Mouse (Mus musculus) heart, postnatal 14 days (tissue): ENCODE measurements around the gene Rhof. TPM values are rescaled to one million over a fixed set of nuclear protein-coding genes. Genes with fewer than 3 reads are reported as not detected.

ENCODE experiments used
- DNase-seq, 2 experiments: peaks; one replicate each; pipeline ENCODE4 v3.0.0; 2021 to 2022
- intact Hi-C: fragments of 180-260 bp; cut with DNase I; formaldehyde crosslinking; loops from one replicate; pipeline ENCODE4 v1.15.1; 2025
- long read RNA-seq, 2 experiments: library from polyadenylated mRNA; stranded (forward); transcript quantifications; one replicate each; pipeline ENCODE4 v2.0.0; 2021
- total RNA-seq, 2 experiments: library from RNA; stranded (reverse); gene quantifications; 2 replicates each; pipeline ENCODE4 v1.2.3; 2021

Gene Rhof
- total RNA-seq = under 1 TPM; 0.48 to 0.61 TPM
- long read RNA-seq, experiment 1 = 0 reads
- long read RNA-seq, experiment 2, partial matches to known transcripts = 0 of 1 reads
- long read RNA-seq, experiment 2, other reads (novel, unspliced or antisense) = 1 of 1 reads

DNA sequence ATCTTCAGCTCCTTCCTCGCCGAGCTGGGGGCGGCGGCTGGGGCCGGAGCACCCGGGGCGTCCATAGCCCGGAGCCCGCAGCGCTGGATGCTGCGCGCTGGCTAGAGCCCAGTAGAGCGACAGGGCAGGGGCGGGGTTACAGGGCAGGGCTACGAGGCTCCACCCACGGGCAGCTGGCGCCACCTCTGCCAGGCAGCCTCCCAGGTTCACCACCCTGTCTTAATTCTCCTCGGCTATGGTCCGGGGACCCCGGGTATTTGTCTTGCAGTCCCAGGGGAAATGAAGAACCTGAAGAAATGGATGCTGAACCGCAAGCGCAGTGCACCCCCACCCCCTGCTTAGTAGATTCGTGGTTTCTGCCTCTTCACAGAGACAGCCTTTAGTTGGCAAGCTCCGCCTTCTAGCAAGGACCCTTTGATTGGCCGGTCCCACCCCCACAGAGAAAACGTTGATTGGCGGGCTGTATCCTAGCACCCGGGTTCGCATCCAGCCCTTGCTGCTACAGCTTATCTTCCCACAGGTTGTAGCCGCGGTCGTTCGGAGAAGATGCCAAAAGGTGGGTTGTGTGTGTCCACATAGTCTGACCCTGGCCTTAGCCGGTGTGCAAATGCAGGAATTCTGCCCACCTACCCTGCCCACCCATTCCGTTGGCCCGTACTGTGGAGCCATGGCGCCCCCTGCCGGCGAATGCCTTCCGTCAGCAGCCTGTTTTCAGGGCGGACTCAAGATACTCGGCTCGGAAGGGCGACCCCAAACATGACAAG, at the start of gene Rhof:
TSS of gene Rhof (minus strand) at position 385 of the 764 bp plus-strand sequence.
- intact Hi-C loops = loop anchor here (1.0 to 5.0 kb wide), 5 partner anchors 15 to 68 kb away; no protein-coding TSS in a partner anchor
- peak; percentile 88 to 90 for DNase-seq

DNA sequence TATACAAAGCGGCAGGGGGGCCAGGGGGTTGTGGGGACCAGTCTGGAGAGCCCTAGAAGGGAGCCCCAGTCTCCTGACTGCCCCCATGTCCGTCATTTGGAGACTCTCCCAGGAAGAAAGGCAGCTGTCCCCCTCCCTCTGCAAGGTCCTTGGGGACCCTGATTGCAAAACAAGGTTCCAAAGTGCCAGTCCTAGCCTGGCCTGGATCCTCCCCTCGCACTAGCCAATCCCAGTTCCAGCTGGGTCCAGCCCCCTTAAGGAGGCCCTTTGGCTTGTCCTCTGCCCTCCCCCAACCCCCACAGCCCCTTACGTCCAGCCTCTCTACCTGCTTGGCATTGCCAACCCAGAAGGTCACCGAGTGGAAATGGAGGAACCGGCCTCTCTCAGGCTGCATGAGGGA, 49.0 kb upstream of the Rhof start:
- peak in 1 of 2 experiments; percentile 19 for DNase-seq
- intact Hi-C loops = no loop called here

DNA sequence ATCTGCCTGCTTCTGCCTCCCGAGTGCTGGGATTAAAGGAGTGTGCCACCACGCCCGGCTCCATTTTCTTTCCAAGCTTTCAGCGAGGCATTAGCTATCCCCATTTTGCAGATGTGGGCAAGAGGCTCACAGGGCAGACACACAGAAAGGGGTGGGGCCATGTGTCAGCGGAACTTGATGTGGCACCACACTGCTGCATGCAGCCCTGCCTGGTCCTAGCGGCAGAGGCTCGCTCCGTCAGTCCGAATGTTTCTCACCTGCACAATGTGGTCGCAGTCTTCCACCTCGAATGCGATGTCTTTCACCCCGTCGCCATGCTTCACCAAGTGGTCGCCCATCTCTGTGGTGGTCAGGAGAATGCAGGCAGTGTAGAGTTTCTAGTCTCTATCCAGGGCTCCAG, 47.9 kb upstream of the Rhof start:
- DNase-seq = no peak
- intact Hi-C loops = no loop called here

DNA sequence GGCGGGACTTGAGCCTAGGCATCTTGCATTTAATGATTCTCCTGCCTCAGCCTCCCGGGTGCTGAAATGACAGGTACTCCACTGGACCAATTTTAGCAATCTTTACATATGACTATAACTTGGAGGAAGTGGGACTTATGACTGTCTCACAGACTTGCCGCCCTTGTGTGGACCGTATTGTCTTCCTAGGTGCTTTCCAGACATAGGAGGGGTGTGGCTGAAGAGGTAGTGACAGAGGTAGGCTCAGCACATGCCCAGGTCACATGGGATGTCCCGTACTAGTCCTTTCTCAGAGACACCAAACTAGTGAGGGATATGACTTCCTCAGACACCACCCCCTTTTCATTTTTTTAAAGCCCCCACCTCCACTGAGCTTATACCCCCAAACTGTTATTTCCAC, 46.3 kb upstream of the Rhof start:
- DNase-seq = no peak
- intact Hi-C loops = no loop called here

DNA sequence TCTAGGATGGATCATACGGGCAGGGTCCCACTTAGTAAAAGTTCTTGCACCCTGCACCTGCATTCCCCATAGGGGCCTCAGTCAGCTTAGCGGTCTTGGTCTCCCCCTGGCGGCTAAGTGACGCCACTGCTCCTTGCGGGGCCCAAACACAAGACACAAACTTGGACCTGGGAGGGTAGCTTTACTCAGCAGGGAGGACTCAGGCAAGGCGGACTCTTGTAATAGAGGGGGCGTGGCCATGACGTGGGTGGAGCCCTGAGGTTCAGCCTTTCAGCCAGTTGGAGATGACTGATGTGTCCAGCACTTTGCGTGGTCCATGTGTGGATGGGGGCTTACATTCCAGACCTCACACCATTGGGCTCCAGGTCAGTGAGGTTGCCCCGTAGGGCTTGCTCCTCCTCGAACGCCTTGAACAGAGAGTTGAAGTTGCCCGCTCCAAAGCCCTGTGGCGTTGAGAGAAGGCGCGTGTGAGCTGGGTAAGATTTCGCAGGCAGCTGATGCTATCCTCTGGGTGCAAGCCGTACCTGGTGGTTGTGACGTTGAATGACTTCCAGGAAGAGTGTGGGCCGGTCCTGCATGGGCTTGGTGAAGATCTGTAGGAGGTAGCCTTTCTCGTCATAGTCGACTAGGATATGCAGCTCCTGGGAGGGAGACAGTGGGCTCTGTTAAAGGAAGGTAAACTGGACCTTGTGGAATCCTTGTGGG, 39.3 kb upstream of the Rhof start:
- intact Hi-C loops = loop anchor here (1.0 to 5.0 kb wide), 5 partner anchors 17 to 204 kb away; partner anchors contain the start of gene Rhof
- DNase-seq = peak; percentile 83 to 91

DNA sequence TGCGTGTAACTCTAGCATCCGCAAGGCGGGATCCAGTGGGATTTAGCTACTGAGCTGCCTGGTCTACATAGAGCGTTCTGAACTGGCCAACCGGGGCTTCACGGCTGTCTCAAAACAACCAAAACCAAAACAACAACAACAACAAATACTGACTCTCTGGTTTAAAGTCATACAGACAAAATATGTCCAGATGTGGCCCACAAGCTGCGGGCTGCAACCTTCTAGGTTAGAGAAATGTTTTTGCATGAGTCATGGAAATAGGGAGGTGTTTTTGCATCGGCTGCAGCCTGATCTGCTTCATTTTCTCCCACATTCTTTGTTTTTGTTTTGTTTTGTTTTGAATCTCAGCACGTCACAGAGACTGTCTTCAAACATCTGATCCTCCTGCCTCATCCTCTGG, 37.9 kb upstream of the Rhof start:
- intact Hi-C loops = loop anchor here (2.0 to 5.0 kb wide), 3 partner anchors 16 to 203 kb away; partner anchors contain the start of gene Rhof
- no peak for DNase-seq

DNA sequence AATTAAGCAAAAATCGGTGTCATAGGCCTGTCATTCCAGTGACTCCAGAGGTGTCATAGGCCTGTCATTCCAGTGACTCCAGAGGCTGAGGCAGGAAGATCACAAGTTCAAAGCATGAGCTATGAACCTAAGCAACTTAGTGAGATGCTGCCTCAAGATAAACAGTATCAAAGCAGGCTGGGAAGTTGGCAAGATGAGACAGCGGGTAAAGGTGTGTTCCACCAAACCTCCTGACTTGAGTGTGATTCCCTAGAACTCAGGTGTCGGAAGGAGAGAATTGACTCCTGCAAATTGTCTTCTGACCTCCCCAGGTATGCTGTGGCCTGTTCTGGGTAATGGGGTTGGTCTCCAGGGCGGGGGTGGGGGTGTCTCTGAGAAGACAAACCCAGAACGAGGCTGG, 36.8 kb upstream of the Rhof start, which contains the start of gene Psmd9:
TSS of gene Psmd9 (plus strand) at position 130 of the 400 bp plus-strand sequence.
- DNase-seq = no peak
- intact Hi-C loops = no loop called here

DNA sequence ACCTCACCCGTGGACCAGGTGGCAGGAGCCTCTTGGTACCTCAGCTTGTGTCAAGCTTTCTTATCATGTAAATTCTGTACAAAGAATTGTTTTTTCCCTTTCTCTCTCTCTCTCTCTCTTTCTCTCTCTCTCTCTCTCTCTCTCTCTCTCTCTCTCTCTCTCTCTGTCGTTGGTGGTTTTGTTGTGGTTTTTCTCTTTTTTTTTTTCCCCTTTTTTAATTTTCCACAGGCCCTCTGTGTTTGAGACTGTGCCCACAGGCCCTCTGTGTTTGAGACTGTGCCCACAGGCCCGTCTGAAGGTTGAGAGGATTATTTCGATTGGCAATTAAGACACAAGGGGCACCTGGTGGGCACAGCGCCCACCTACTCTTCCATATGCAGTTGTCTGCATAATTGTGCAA, 35.1 kb upstream of the Rhof start:
- intact Hi-C loops = no loop called here

DNA sequence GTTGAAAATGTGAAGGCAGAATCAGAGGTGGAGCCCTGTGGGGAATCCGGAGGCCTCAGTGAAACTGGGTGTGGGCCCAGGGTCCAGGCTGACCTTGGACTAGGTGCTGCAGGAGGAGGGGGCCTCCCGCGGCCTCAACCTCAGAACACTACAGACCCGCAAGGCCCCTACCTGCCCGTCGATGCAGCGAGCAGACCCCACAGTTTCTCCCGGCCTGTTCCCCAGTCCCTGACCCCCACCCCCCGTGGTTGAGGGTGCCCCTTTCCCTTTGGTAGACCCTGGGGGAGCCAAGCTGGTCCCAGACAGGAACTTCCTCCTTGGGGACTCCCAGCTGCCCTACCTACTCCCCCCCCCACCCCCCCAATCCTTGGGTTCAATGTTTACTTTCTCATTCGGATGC, 33.9 kb upstream of the Rhof start:
- no peak for DNase-seq
- intact Hi-C loops = no loop called here

More for the DNA sequence above, 35.1 kb upstream of the Rhof start:
- no peak for DNase-seq

DNA sequence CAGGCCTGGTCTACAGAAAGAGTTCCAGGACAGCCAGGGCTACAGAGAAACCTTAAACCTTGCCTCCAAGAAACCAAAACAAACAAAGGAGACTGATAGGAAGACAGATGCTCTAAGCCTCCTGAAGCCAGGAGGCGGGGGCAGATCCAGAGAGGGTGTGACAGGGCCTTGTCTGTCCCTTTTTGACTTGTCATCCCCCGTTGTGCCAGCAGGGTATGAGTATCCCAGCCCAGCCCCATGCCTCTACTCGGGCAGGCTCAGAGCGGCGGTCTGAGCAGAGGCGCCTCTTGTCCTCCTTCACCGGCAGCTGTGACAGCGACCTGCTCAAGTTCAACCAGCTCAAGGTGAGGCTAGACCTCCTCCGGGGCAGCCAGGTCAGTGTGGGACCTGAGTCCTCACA, 30.4 kb upstream of the Rhof start:
- no peak for DNase-seq
- intact Hi-C loops = no loop called here

DNA sequence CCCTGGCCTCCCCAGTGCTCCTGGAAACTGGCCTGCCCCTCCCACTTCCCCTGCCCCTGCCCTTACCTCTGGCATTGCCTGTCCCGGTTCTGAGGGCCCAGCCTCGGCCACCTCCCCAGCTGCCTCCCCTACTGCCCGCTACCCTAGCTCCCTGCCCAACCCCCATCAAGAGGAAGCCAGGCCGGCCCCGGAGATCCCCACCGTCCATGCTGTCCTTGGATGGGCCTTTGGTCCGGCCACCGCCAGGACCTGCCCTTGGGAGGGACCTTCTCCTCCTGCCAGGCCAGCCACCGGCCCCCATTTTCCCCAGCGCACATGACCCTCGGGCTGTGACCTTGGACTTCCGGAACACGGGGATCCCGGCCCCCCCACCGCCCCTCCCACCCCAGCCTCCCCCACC, 27.8 kb upstream of the Rhof start:
- DNase-seq = no peak
- intact Hi-C loops = no loop called here

DNA sequence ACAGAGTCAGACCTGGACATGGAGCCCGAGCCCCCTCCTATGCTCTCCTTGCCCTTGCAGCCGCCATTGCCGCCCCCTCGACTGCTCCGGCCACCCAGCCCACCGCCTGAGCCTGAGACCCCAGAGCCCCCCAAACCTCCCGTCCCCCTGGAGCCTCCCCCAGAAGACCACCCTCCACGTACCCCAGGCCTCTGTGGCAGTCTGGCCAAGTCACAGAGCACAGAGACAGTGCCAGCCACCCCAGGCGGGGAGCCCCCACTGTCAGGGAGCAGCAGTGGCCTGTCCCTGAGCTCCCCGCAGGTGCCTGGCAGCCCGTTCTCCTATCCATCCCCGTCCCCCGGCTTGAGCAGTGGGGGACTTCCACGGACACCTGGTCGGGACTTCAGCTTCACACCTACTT, 27.4 kb upstream of the Rhof start:
- no peak for DNase-seq
- intact Hi-C loops = loop anchor here (5.0 kb wide), 1 partner anchor 93 kb away; the partner anchor contains the start of gene Tmem120b

DNA sequence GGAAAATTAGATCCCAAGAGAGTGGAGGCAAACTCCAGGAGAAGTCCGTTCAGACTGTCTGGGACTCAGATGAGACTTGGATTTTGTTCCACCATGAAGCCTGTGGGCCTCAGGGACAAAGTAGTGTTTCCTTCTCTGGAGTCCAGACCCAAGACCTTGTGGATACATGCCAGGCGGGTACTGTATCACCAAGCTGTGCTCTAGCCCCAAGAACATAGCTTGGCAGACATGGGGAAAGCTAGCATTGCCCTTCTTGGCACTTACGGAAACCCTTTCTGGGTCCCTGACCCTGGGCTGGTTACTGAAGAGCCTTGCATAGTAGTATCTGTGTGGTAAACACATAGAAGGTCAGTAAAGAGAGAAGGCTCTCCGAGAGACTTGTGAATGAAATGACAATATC, 27.0 kb upstream of the Rhof start:
- no peak for DNase-seq
- intact Hi-C loops = loop anchor here (5.0 kb wide), 1 partner anchor 92 kb away; the partner anchor contains the start of gene Tmem120b

DNA sequence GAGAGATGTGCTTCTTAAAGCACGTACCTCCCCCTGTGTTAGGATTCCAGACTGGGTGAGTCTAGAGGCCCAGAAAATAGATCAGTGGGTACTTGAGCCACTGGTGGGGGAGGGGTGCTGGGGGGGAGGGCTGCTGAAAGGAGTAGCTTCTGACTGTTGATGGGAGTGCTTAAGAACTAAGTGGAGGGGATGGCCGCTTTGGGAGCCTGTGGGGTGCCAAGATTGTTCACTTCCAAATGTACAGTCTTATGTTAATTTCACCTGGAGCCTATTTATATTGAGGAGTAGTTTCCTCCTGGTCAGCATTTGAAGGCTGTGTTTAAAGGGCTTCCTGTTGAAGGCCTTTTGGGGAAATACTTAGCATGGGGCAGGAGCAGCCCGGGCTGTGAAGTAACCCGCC, 25.5 kb upstream of the Rhof start:
- no peak for DNase-seq
- intact Hi-C loops = loop anchor here (5.0 kb wide), 1 partner anchor 91 kb away; the partner anchor contains the start of gene Tmem120b

DNA sequence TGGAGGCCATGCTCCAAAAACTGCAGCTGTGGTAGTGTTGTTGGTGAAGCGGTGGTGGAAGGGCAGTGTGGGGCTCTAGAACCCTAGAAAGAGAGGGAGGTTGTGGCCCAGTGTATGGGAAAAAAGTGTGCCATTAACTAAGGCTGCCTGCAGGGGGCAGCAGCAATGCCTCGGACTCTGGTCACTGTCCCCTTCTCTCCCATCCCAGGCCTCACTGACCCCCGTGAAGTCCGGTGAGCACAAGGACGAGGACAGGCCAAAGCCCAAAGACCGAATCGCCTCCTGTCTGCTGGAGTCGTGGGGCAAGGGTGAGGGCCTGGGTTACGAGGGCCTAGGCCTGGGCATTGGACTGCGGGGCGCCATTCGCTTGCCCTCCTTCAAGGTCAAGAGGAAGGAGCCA, 24.3 kb upstream of the Rhof start:
- intact Hi-C loops = loop anchor here (5.0 kb wide), 1 partner anchor 89 kb away; the partner anchor contains the start of gene Tmem120b
- DNase-seq = no peak

DNA sequence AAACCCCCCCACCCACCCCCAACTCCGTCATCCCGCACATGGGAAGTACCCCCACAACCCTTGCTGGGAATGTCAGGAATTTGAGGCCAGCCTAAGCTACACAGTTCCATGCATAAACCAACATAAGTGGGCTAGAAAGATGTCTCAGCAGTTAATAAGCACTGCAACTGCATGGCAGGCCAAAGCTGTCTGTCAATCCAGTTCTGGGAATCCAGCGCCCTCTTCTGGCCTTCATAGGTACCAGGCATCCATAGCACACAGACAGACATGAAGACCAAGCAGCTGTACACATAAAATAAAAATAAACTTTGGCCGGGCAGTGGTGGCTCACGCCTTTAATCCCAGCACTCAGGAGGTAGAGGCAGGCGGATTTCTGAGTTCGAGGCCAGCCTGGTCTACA, 22.9 kb upstream of the Rhof start:
- DNase-seq = peak; percentile 68 to 81
- intact Hi-C loops = loop anchor here (1.0 to 5.0 kb wide), 3 partner anchors 15 to 88 kb away; partner anchors contain the start of gene Tmem120b

DNA sequence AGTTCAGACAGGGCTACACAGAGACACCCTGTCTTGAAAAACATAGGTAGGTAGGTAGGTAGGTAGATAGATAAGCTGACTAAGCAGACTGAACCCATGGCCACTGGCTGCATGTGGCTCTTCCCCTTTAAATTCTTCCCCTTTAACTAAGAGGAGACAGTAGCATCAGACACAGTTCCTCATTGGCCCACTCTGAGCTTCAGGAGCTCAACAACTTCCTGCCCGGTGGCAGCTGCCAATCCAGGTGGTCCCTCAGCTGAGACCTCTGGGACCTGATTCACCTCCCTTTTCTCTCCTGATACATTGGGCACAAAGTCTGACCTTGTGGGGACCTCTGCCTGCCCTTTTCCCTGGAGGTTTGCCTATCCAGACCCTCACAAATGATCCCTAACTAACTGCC, 20.4 kb upstream of the Rhof start:
- DNase-seq = no peak
- intact Hi-C loops = no loop called here

DNA sequence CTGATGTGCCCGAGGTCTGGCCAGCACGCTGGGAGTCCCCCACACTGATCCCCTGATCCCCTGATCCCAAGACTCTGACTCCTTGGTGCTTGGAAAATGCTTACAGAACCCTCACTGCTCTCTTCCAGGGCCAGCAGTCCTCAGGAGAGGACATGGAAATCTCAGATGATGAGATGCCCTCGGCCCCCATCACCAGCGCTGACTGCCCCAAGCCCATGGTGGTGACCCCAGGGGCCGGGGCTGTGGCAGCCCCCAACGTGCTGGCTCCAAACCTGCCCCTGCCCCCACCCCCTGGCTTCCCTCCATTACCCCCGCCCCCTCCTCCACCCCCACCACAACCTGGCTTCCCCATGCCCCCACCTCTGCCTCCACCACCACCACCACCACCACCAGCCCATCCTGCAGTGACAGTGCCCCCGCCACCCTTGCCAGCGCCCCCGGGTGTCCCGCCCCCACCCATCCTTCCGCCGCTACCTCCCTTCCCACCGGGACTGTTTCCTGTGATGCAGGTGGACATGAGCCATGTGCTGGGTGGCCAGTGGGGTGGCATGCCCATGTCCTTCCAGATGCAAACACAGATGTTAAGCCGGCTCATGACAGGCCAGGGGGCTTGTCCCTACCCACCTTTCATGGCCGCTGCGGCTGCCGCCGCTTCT, 19.3 kb upstream of the Rhof start:
- no peak for DNase-seq
- intact Hi-C loops = no loop called here

DNA sequence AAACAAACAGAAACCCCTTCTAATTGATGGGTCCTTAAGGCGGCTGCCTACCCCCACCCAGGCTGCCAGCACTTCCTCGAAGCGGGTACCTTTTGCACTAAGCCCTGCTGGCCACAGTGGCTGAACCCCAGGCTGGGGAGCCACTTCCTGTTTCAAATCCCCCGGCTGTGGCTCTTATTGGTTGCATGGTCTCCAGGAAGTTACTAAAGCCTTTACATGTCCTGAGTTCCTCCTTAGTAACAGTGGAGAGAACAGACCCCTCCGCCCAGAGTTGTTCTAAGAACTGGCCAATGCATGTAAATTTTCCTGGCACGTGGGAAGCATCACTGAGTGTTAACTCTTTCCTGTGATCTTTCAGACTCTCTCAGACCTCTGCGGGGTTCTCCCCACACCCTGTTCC, 18.6 kb upstream of the Rhof start:
- peak in 1 of 2 experiments; percentile 42 for DNase-seq
- intact Hi-C loops = no loop called here

DNA sequence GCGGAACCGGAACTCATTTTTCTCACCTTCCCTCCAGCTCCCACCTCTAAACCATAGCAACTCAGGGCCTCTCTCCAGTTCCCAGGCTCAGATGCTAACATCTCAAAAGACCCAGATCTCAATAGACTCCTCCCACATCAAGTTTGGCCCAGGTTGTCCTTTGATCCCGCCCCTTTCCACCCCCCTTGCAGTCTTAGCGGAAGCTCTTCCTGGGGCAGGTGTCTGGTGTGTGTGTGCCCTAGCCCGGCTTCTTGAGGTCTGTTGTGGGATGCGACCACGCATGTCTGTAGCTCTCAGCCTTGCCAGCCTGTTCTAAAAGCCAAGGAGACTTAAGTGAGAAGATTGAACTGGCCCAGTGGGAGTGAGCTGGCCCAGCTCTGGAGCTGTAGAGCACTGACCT, 18.1 kb upstream of the Rhof start:
- DNase-seq = no peak
- intact Hi-C loops = no loop called here
